Mouse (Mus musculus) midbrain, embryonic 12.5 days (tissue): ENCODE data around the gene Tspan17. TPM values are rescaled to one million over a fixed set of nuclear protein-coding genes. Genes with fewer than 3 reads are reported as not detected.

ENCODE experiments used
- ATAC-seq: fragments of 200-750 bp; cut with Nextera tagmentation; 2 replicates; pipeline ENCODE4 v1.8.0; 2017; ENCODE audit warnings: low read depth, moderate TSS enrichment, moderate library complexity; ENCODE audit not compliant: low FRiP score
- H3K27ac ChIP-seq: fragments of 300-500 bp; sonication (generic); replicated peaks from 2 replicates; pipeline ENCODE4 v1.5.1; 2016; ENCODE audit warnings: mild to moderate bottlenecking
- H3K27me3 ChIP-seq: fragments of 300-500 bp; sonication (generic); 2 replicates; pipeline ENCODE4 v1.6.1; 2016; ENCODE audit warnings: mild to moderate bottlenecking
- H3K36me3 ChIP-seq: fragments of 300-500 bp; sonication (generic); 2 replicates; pipeline ENCODE4 v1.6.1; 2016
- H3K4me1 ChIP-seq: fragments of 300-500 bp; sonication (generic); 2 replicates; pipeline ENCODE4 v1.6.1; 2016
- H3K4me2 ChIP-seq: fragments of 300-500 bp; sonication (generic); replicated peaks from 2 replicates; pipeline ENCODE4 v1.6.1; 2016; ENCODE audit warnings: mild to moderate bottlenecking, moderate library complexity
- H3K4me3 ChIP-seq: fragments of 300-500 bp; sonication (generic); 2 replicates; pipeline ENCODE4 v1.5.1; 2016; ENCODE audit warnings: mild to moderate bottlenecking
- H3K9ac ChIP-seq: fragments of 300-500 bp; sonication (generic); replicated peaks from 2 replicates; pipeline ENCODE4 v1.6.1; 2016; ENCODE audit warnings: mild to moderate bottlenecking, moderate library complexity
- H3K9me3 ChIP-seq: fragments of 300-500 bp; sonication (generic); 2 replicates; pipeline ENCODE4 v1.6.1; 2016; ENCODE audit warnings: mild to moderate bottlenecking
- WGBS: fragments of 180-500 bp; shearing (Covaris S2); methylation state at CpG from one replicate; pipeline ENCODE4 v1.1.7; 2016; 5-methylcytosine and 5-hydroxymethylcytosine counted together
- polyA plus RNA-seq: library from polyadenylated mRNA; unstranded; fragments of >200 nt; fragmentation: Nextera tagmentation; extraction: Ambion mirVana; gene quantifications from 2 replicates; pipeline ENCODE4 v1.2.1, GENCODE M21; 2016

Gene Tspan17
- polyA plus RNA-seq, 1 experiment from 2014 or later: 25.7 TPM

DNA sequence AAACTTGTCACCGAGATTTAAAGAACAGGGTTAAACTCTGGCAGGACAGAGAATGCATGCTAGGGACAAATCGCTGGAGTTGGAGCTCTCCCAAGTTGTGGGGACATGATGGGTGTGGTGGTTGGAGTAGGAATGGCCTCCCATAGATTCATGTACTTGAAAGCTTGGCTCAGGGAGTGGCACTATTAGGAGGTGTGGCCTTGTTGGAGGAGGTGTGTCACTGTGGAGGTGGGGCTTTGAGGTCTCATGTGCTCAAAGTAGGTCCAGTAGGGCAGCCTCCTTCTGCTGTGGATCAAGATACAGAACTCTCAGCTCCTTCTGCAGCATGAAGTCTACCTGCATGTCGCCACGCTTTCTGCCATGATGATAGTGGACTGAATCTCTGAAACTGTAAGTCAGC, 31.9 kb downstream of the Tspan17 start:
- Histone ChIP-seq H3K9me3 (no peaks in the 10 kb centered on the region), H3K9ac (no peak overlapping the region), H3K27ac (no peak overlapping the region), H3K36me3 (no peaks in the 10 kb centered on the region), H3K4me3 (no peak overlapping the region), H3K4me2 (no peak overlapping the region), H3K27me3 (peaks cover 27% of the 10 kb centered on the region), H3K4me1 (peaks cover 23% of the 10 kb centered on the region)
- ATAC-seq: no peak
- WGBS: 92% methylated on average over 4 of the region's 4 CpGs

DNA sequence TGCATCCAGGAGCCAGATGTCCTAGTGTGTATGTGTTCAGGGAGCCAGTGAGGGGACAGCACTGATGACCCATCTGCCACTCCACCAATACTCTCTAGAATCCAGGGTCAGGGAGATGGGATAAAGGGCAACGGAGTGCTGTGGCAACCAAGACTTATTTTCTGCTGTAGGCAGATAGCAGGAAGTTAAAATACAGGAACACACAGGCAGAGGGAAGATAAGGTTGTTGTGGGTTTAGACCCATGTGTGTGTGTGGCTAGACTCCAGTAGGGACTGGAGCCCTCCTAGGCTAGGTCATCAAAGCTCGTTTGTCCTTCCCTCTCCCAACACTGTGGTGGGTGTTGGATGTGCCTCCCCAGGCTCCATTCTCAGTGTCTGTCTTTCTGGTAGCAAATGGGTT, 32.8 kb downstream of the Tspan17 start:
- Histone ChIP-seq H3K4me3 (no peak overlapping the region), H3K36me3 (no peaks in the 10 kb centered on the region), H3K27me3 (peaks cover 27% of the 10 kb centered on the region), H3K27ac (no peak overlapping the region), H3K4me1 (peaks cover 23% of the 10 kb centered on the region), H3K4me2 (no peak overlapping the region), H3K9ac (no peak overlapping the region), H3K9me3 (no peaks in the 10 kb centered on the region)
- no peak for ATAC-seq
- WGBS: 86% methylated on average over 2 of the region's 2 CpGs

- H3K27ac ChIP-seq: peak overlapping the region; percentile 47
- peak; percentile 49; the same call in 1 of the 2 replicates for ATAC-seq
Observed at GRCm38 (mm10) chr13:54824111-54824931, 35.1 kb downstream of the Tspan17 start.

DNA sequence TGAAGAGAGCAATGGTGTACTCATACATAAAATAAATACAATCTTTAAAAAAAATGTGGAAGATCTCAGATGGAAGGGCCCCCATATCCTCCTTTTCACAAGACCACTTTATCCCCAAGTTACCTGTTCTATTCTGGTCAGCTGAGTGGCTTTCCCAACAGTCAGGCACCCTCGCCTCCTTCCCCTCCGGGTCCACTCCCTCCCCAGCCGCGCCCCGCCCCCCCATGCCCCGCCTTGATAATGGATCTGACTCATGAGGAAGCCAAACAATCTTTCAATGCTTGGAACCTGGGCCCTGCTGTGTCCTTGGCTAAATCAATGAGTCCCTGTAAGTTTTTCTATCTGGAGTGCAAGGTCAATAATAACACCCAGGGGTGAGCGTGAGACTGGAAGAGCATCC, 38.8 kb downstream of the Tspan17 start:
- no peak for ATAC-seq
- H3K27me3 ChIP-seq: peaks cover 12% of the 10 kb centered on the region; the same call in 1 of the 2 replicates
- H3K4me1 ChIP-seq: peaks cover 25% of the 10 kb centered on the region
- 67% methylated on average over 7 of the region's 7 CpGs for WGBS
- H3K4me3 ChIP-seq: no peak overlapping the region
- H3K27ac ChIP-seq: no peak overlapping the region
- H3K4me2 ChIP-seq: no peak overlapping the region
- no peak overlapping the region for H3K9ac ChIP-seq
- no peaks in the 10 kb centered on the region for H3K9me3 ChIP-seq
- H3K36me3 ChIP-seq: no peaks in the 10 kb centered on the region

More at GRCm38 (mm10) chr13:54824111-54824931, 35.1 kb downstream of the Tspan17 start:
- H3K9ac ChIP-seq: 0 out of 2 replicates have a peak overlapping the region, but pooled peaks have one; percentile 20
- H3K4me3 ChIP-seq: peak overlapping the region; percentile 12; the same call in 1 of the 2 replicates
- peak overlapping the region; percentile 40 for H3K4me2 ChIP-seq
- 16% methylated on average over 25 of the region's 25 CpGs for WGBS
- H3K9me3 ChIP-seq: no peaks in the 10 kb centered on the region
- no peaks in the 10 kb centered on the region for H3K36me3 ChIP-seq
- H3K27me3 ChIP-seq: peaks cover 27% of the 10 kb centered on the region
- H3K4me1 ChIP-seq: peaks cover 20% of the 10 kb centered on the region

- ATAC-seq: no peak
- Histone ChIP-seq H3K9ac (no peak overlapping the region), H3K27me3 (peaks cover 12% of the 10 kb centered on the region; the same call in 1 of the 2 replicates), H3K27ac (no peak overlapping the region), H3K4me2 (no peak overlapping the region), H3K4me3 (no peak overlapping the region), H3K4me1 (peaks cover 25% of the 10 kb centered on the region), H3K9me3 (no peaks in the 10 kb centered on the region), H3K36me3 (no peaks in the 10 kb centered on the region)
- WGBS: 66% methylated on average over 6 of the region's 6 CpGs
Observed at GRCm38 (mm10) chr13:54828508-54828907, 39.3 kb downstream of the Tspan17 start.

GRCm38 (mm10) chr13:54829450-54829849, 40.3 kb downstream of the Tspan17 start:
- WGBS: 5% methylated on average over 13 of the region's 13 CpGs
- H3K4me1 ChIP-seq: peaks cover 18% of the 10 kb centered on the region
- H3K27ac ChIP-seq: no peak overlapping the region; the same call in 1 of the 2 replicates
- H3K27me3 ChIP-seq: peaks cover 7% of the 10 kb centered on the region; the same call in 1 of the 2 replicates
- H3K36me3 ChIP-seq: no peaks in the 10 kb centered on the region
- H3K4me3 ChIP-seq: no peak overlapping the region
- H3K4me2 ChIP-seq: peak overlapping the region; percentile 23
- ATAC-seq: no peak
- no peaks in the 10 kb centered on the region for H3K9me3 ChIP-seq
- H3K9ac ChIP-seq: no peak overlapping the region

- Histone ChIP-seq H3K4me3 (no peak overlapping the region), H3K4me2 (no peak overlapping the region), H3K9me3 (no peaks in the 10 kb centered on the region), H3K4me1 (peaks cover 12% of the 10 kb centered on the region), H3K27ac (no peak overlapping the region), H3K36me3 (no peaks in the 10 kb centered on the region), H3K9ac (no peak overlapping the region), H3K27me3 (peaks cover 10% of the 10 kb centered on the region; the same call in 1 of the 2 replicates)
- no peak for ATAC-seq
- WGBS: 85% methylated on average over 14 of the region's 14 CpGs
Observed at GRCm38 (mm10) chr13:54836351-54837030, 47.3 kb downstream of the Tspan17 start.

- H3K4me3 ChIP-seq: no peak overlapping the region
- peaks cover 12% of the 10 kb centered on the region for H3K4me1 ChIP-seq
- H3K9ac ChIP-seq: no peak overlapping the region
- no peak overlapping the region for H3K27ac ChIP-seq
- ATAC-seq: no peak
- H3K4me2 ChIP-seq: no peak overlapping the region
- 89% methylated on average over 5 of the region's 5 CpGs for WGBS
- H3K9me3 ChIP-seq: no peaks in the 10 kb centered on the region
- no peaks in the 10 kb centered on the region for H3K36me3 ChIP-seq
- peaks cover 10% of the 10 kb centered on the region; the same call in 1 of the 2 replicates for H3K27me3 ChIP-seq
Observed at GRCm38 (mm10) chr13:54837061-54837460, 47.9 kb downstream of the Tspan17 start.

DNA sequence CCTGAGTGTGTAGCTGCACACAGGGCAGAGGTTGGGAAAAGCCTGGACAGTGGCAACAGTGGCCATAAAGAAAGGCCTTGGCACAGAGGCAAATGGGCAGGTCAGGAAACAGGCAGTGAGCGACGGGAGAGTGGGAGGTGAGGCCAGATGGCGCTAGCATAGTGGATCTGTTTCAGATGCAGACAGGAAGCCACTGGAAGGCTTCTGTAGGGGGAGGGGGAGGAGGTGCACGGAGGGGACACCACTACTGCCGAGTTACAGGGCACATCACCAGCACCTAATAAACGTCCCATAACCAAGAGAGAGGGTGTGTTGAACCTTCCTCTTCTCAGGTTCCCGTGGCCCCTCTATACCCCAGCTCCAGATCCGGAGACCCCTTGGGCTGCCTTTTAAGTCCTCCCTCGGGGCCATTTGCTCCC, 48.3 kb downstream of the Tspan17 start:
- ATAC-seq: no peak
- 26% methylated on average over 9 of the region's 9 CpGs for WGBS
- H3K4me2 ChIP-seq: no peak overlapping the region

GRCm38 (mm10) chr13:54838540-54838939, 49.4 kb downstream of the Tspan17 start:
- no peak for ATAC-seq
- peaks cover 12% of the 10 kb centered on the region for H3K4me1 ChIP-seq
- H3K36me3 ChIP-seq: no peaks in the 10 kb centered on the region
- H3K27ac ChIP-seq: no peak overlapping the region
- no peaks in the 10 kb centered on the region for H3K9me3 ChIP-seq
- peaks cover 10% of the 10 kb centered on the region; the same call in 1 of the 2 replicates for H3K27me3 ChIP-seq
- no peak overlapping the region for H3K9ac ChIP-seq
- WGBS: 82% methylated on average over 15 of the region's 15 CpGs
- H3K4me3 ChIP-seq: no peak overlapping the region
- H3K4me2 ChIP-seq: no peak overlapping the region

More for the DNA sequence above, 48.3 kb downstream of the Tspan17 start:
- Histone ChIP-seq H3K27ac (no peak overlapping the region), H3K36me3 (no peaks in the 10 kb centered on the region), H3K4me1 (peaks cover 12% of the 10 kb centered on the region), H3K27me3 (peaks cover 10% of the 10 kb centered on the region; the same call in 1 of the 2 replicates), H3K9ac (no peak overlapping the region), H3K4me3 (no peak overlapping the region), H3K9me3 (no peaks in the 10 kb centered on the region)

GRCm38 (mm10) chr13:54839211-54839610, 50.0 kb downstream of the Tspan17 start:
- peaks cover 12% of the 10 kb centered on the region for H3K4me1 ChIP-seq
- no peak for ATAC-seq
- no peak overlapping the region for H3K4me2 ChIP-seq
- no peaks in the 10 kb centered on the region for H3K36me3 ChIP-seq
- H3K27ac ChIP-seq: no peak overlapping the region
- no peak overlapping the region for H3K4me3 ChIP-seq
- 72% methylated on average over 6 of the region's 6 CpGs for WGBS
- H3K9me3 ChIP-seq: no peaks in the 10 kb centered on the region
- peaks cover 10% of the 10 kb centered on the region; the same call in 1 of the 2 replicates for H3K27me3 ChIP-seq
- no peak overlapping the region for H3K9ac ChIP-seq

GRCm38 (mm10) chr13:54844579-54844978, 55.4 kb downstream of the Tspan17 start:
- Histone ChIP-seq H3K27me3 (no peaks in the 10 kb centered on the region), H3K27ac (no peak overlapping the region), H3K4me3 (no peak overlapping the region), H3K9me3 (no peaks in the 10 kb centered on the region), H3K4me1 (peaks cover 9% of the 10 kb centered on the region), H3K36me3 (no peaks in the 10 kb centered on the region), H3K9ac (no peak overlapping the region), H3K4me2 (no peak overlapping the region)
- 33% methylated on average over 8 of the region's 8 CpGs for WGBS
- ATAC-seq: no peak
